Mouse (Mus musculus) midbrain, embryonic 14.5 days (tissue): ENCODE measurements at regions not wholly inside any gene's neighbourhood (a gene's known extent, or its start where the extent isn't known, plus 50 kb on each side); places are given as distances from the start of the nearest gene placed in this dataset.

Source experiments
- ATAC-seq: fragments of 200-750 bp; cut with Nextera tagmentation; 2 replicates; pipeline ENCODE4 v1.8.0; 2017; ENCODE audit warnings: moderate number of reproducible peaks, moderate library complexity; ENCODE audit not compliant: low FRiP score, low TSS enrichment
- DNase-seq: peaks from one replicate; pipeline ENCODE4 v3.0.0-alpha.2; 2015
- H3K27ac ChIP-seq: fragments of 300-500 bp; sonication (generic); replicated peaks from 2 replicates; pipeline ENCODE4 v1.5.1; 2014; ENCODE audit warnings: mild to moderate bottlenecking, low read depth, low read length, moderate library complexity
- H3K27me3 ChIP-seq: fragments of 300-500 bp; sonication (generic); 2 replicates; pipeline ENCODE4 v1.6.1; 2014; ENCODE audit warnings: low read length, control low read depth, mixed read lengths; ENCODE audit not compliant: control insufficient read depth, insufficient read depth
- H3K36me3 ChIP-seq: fragments of 300-500 bp; sonication (generic); 2 replicates; pipeline ENCODE4 v1.6.1; 2014; ENCODE audit warnings: low read length, control low read depth; ENCODE audit not compliant: control insufficient read depth, insufficient read depth
- H3K4me1 ChIP-seq: fragments of 300-500 bp; sonication (generic); 2 replicates; pipeline ENCODE4 v1.6.1; 2014; ENCODE audit warnings: mild to moderate bottlenecking, antibody characterized with exemption, low read length, control low read depth; ENCODE audit not compliant: control insufficient read depth, insufficient read depth
- H3K4me2 ChIP-seq: fragments of 300-500 bp; sonication (generic); 2 replicates; pipeline ENCODE4 v1.6.1; 2014; ENCODE audit warnings: mild to moderate bottlenecking, low read length, moderate library complexity
- H3K4me3 ChIP-seq: fragments of 300-500 bp; sonication (generic); replicated peaks from 2 replicates; pipeline ENCODE4 v1.5.1; 2014; ENCODE audit warnings: low read depth, low read length
- H3K9ac ChIP-seq: fragments of 300-500 bp; sonication (generic); replicated peaks from 2 replicates; pipeline ENCODE4 v1.6.1; 2014; ENCODE audit warnings: mild to moderate bottlenecking, low read length, moderate library complexity
- H3K9me3 ChIP-seq: fragments of 300-500 bp; sonication (generic); 2 replicates; pipeline ENCODE4 v1.6.1; 2016; ENCODE audit warnings: low read length, control low read depth, mixed read lengths; ENCODE audit not compliant: control insufficient read depth
- WGBS: fragments of 180-500 bp; shearing (Covaris S2); extraction: QIAGEN DNeasy Blood & Tissue Kit; methylation state at CpG from one replicate; pipeline ENCODE4 v1.1.7; 2014; 5-methylcytosine and 5-hydroxymethylcytosine counted together

DNA sequence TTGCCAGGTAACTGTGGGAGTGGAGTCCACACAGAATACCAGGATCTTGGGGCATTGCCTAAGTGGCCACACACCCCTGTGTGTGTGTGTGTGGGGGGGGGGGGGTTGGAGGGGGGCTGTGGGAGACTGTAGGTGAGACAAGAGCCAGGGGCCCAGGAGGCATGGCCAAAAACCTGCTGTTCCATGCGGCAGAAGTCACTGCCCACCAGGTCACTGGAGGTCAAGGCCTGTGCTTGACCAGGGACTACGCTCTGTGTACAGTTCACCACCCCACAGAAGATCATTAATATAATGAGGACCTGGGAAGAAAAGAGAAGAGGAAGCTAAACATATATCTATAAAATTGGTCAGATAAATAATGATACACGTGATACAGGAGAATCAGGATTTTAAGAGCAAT, 889.5 kb downstream of the Ankrd7 start:
- Histone ChIP-seq H3K9me3 (no peaks in the 10 kb centered on the region), H3K4me3 (no peak overlapping the region), H3K27me3 (no peaks in the 10 kb centered on the region), H3K36me3 (no peaks in the 10 kb centered on the region), H3K27ac (no peak overlapping the region), H3K4me2 (no peak overlapping the region), H3K4me1 (no peaks in the 10 kb centered on the region), H3K9ac (no peak overlapping the region)
- DNase-seq (no peak), ATAC-seq (peak; percentile 20; the same call in 1 of the 2 replicates)
- 95% methylated on average over 3 of the region's 3 CpGs for WGBS

GRCm38 (mm10) chr6:19765410-19765809, 899.3 kb downstream of the Ankrd7 start:
- ATAC-seq: no peak
- Histone ChIP-seq H3K9ac (no peak overlapping the region), H3K9me3 (no peaks in the 10 kb centered on the region), H3K36me3 (no peaks in the 10 kb centered on the region), H3K27ac (no peak overlapping the region), H3K4me2 (no peak overlapping the region), H3K4me1 (no peaks in the 10 kb centered on the region), H3K4me3 (no peak overlapping the region), H3K27me3 (no peaks in the 10 kb centered on the region)
- DNase-seq: peak; percentile 69
- WGBS: 93% methylated on average over 1 of the region's 1 CpGs
